Mouse (Mus musculus) layer of hippocampus, adult 8-10 months (tissue): ENCODE measurements around the gene Fem1a. TPM values are rescaled to one million over a fixed set of nuclear protein-coding genes. Genes with fewer than 3 reads are reported as not detected.
"Not testable (repeated sequence)": the region's sequence is repeated elsewhere in the genome, so short reads cannot be mapped to it uniquely, and the experiment has no call there.

Experiments
- DNase-seq, 2 experiments: peaks; one replicate each; pipeline ENCODE4 v3.0.0; 2022; ENCODE audit warnings: low spot score in 2 of 2
- total RNA-seq, 4 experiments: library from RNA; stranded (reverse); gene quantifications; 2 replicates each; pipeline ENCODE4 v1.2.4; 2022

Fem1a gene
- total RNA-seq, 4 experiments from 2014 or later: 32.7 to 36.0 (median 35.1) TPM

- DNase-seq: peak; percentile 68 to 72
Observed at GRCm38 (mm10) chr17:56255429-56255828, 1.2 kb upstream of the Fem1a start.

GRCm38 (mm10) chr17:56255863-56256238 lies 759 bp upstream of the Fem1a start:
- peak; percentile 98 to 99 for DNase-seq

DNA sequence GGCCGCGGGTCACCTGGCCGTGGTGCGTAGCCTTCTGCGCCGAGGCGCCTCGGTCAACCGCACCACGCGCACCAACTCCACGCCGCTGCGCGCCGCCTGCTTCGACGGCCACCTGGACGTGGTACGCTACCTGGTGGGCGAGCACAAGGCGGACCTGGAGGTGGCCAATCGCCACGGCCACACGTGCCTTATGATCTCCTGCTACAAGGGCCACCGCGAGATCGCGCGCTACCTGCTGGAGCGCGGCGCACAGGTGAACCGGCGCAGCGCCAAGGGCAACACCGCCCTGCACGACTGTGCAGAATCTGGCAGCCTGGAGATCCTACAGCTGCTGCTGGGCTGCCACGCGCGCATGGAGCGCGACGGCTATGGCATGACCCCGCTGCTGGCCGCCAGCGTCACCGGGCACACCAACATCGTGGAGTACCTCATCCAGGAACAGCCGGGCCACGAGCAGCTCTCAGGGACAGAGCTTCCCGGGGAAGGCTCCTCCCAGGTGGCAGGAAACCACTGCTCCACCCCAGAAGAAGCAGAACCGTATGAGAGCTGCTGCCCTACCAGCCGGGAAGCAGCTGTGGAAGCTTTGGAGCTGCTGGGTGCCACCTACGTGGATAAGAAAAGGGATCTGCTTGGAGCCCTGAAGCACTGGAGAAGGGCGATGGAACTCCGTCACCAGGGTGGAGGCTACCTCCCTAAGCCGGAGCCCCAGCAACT lies 728 bp downstream of the Fem1a start:
- DNase-seq: peak in 1 of 2 experiments; percentile 50

DNA sequence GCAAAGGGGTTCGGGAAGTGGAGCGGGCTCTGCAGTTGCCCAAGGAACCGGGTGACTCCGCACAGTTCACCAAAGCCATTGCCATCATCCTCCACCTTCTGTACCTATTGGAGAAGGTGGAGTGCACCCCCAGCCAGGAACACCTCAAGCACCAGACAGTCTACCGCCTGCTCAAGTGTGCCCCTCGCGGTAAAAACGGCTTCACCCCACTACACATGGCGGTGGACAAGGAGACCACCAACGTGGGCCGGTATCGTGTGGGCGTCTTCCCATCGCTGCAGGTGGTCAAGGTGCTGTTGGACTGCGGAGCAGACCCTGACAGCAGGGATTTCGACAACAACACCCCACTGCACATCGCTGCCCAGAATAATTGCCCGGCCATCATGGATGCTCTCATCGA lies 1.7 kb downstream of the Fem1a start:
- not testable (repeated sequence) for DNase-seq

DNA sequence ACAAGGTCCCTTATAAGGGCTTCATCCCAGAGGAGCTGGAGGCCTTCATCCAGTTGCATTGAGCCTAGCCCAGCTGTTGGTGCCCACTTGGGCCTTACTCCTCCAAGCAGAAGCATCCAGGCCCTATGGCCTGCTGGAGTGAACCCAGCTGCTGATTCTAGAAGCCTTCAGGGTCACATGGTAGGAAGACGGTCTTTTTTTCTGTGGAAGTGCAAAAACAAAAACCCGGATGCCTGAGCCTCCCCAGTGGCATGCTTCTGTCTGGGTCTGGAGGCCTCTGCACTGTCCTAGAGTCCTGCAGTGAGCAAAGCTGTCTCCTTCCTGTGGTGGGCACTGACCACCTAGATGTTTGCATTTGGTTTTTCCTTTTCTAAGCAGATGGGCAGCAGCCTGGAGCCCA lies 2.2 kb downstream of the Fem1a start:
- DNase-seq: not testable (repeated sequence)

- DNase-seq: no peak
Observed at GRCm38 (mm10) chr17:56259301-56260037, 2.9 kb downstream of the Fem1a start.

DNA sequence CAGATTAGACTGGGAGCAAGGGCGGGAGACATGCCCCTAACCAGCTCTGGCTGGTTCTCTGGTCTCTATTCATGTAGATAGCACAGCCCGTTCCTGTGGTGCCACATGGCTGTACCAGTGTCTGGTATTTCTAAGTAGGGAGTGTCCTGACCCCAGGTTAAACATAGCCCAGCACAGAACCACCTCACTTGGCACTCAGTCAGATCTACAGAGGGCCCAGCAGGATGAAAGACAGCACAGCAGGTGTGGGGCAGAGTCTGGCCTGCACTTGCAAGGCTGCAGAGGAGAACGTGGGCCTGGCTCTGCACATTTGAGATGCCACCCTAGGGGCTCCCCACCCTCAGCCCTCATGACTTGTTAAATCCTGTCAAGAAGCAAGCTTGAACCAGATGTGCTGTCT lies 4.6 kb downstream of the Fem1a start:
- no peak for DNase-seq

GRCm38 (mm10) chr17:56262645-56263094 lies 6.1 kb downstream of the Fem1a start:
- no peak for DNase-seq

DNA sequence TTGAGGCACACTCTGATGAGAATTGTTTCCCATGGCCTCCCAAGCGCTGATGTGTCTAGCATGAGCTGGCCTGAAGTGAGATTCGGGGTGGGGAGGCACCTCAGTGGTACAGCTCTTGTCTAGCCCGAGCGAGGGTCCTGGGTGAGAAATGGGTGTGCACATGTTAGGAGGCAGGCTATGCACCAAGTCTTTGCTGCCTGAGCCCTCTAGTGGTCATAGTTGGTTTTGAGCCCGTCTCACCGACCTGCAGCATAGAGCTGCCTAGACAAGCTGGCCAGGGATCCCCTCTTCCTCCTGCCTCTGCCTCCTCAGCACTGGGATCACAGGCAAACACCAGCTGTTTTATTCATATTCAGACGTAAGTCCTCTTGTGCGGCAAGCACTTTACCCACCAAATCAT lies 7.4 kb downstream of the Fem1a start:
- peak; percentile 71 to 79 for DNase-seq

- DNase-seq: no peak
Observed at GRCm38 (mm10) chr17:56265011-56265410, 8.4 kb downstream of the Fem1a start.

- DNase-seq: no peak
Observed at GRCm38 (mm10) chr17:56265869-56266268, 9.3 kb downstream of the Fem1a start.

- peak in 1 of 2 experiments; percentile 51 for DNase-seq
Observed at GRCm38 (mm10) chr17:56266271-56266670, 9.7 kb downstream of the Fem1a start.

DNA sequence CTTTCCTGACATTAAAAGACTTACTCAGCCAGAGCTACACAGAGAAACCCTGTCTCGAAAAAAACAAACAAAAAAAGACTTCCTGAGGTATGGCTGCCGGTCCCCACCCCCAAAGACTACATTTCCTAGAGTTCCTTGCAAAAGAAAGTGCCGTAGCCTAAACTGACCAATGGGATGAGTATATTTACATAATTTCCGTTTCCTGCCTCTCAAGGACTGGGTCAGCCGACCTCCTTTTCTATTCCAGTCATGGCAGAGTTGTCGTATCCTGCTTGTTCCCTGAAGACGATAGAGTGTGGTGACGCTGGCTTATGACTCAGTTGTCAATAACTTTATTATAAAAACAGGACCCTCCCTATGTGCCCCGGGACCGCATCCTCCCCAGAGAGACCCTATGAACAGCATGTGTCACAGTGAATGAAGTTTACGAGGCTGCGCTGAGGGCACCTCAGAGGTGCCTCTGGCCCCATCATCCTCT lies 12.6 kb downstream of the Fem1a start:
- peak; percentile 66 to 68 for DNase-seq

DNA sequence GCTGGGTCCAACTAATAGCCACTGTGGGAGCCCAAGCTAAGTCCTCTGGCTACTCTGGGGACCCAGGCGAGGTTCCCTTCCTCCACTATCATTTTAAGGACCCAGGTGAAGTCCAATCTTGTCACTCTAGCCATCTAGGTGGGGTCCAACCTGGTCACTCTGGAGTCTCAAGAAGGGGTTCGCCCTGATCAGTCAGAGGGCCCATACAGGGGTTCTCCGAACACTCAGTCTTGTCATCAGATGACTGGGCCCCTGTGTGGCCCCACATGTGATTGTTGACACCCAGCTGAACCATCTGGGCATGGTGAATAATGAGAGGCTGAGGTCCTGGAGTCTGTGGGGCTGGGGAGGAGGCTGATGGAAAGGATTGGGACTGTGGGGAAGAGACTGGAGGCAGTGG lies 13.1 kb downstream of the Fem1a start:
- no peak for DNase-seq

- DNase-seq: no peak
Observed at GRCm38 (mm10) chr17:56271609-56272253, 15.1 kb downstream of the Fem1a start.

- DNase-seq: no peak
Observed at GRCm38 (mm10) chr17:56272644-56273043, 16.0 kb downstream of the Fem1a start.

DNA sequence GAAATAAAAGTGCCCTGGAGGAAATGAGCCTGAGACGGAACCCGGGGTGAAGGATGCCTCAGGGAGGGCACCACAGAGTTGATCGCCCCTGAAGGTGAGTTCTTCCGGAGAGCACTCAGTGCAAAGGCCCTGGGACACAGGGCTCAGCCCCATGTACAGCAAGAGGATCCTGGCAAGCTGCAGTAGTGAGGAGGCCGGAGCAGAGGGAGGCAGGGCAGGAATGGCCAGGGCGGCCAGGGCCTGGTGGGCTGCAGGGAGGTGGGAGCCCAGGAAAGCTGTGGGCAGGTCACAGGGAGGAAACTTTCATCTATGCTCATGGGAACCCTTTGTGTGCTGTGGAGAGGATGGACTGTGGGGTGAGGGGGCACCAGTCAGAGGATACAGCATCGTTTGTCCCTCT lies 16.9 kb downstream of the Fem1a start:
- DNase-seq: no peak

GRCm38 (mm10) chr17:56273986-56274385 lies 17.4 kb downstream of the Fem1a start:
- no peak for DNase-seq

GRCm38 (mm10) chr17:56275842-56276480 lies 19.4 kb downstream of the Fem1a start:
- no peak for DNase-seq

GRCm38 (mm10) chr17:56276643-56277566 lies 20.3 kb downstream of the Fem1a start, which contains the start of gene Ticam1:
Gene Ticam1 (minus strand): TSS chr17:56276786.
- peak; percentile 78 to 80 for DNase-seq

GRCm38 (mm10) chr17:56277567-56277893 lies 20.9 kb downstream of the Fem1a start:
- DNase-seq: no peak
